Mouse (Mus musculus) brain, embryonic 14.5 days (tissue): ENCODE results near the gene Car15.

ENCODE experiments used
- CTCF ChIP-seq: fragments of 200-500 bp; IDR thresholded peaks from 2 replicates; pipeline ENCODE4 v1.5.1; 2012; ENCODE audit warnings: inconsistent platforms, mild to moderate bottlenecking, moderate library complexity, borderline replicate concordance; ENCODE audit not compliant: insufficient read depth, insufficient read length; ENCODE audit errors: extremely low read depth
- POLR2A ChIP-seq: fragments of 200-500 bp; IDR thresholded peaks from 2 replicates; pipeline ENCODE4 v1.6.1; 2012; ENCODE audit warnings: mild to moderate bottlenecking, inconsistent platforms, borderline replicate concordance; ENCODE audit not compliant: poor library complexity, insufficient read depth, insufficient read length, severe bottlenecking; ENCODE audit errors: extremely low read depth

- TF ChIP-seq POLR2A (no peak), CTCF (no peak)
Observed at GRCm38 (mm10) chr16:17882196-17882595, 44.0 kb upstream of the Car15 start.
